Mouse (Mus musculus): ENCODE data around the gene Olfm4. TPM values are rescaled to one million over a fixed set of nuclear protein-coding genes. Genes with fewer than 3 reads are reported as not detected.

Olfm4 gene
- total RNA-seq, 2 experiments from 2014 or later, result 0.14 TPM; not detected in 1

DNA sequence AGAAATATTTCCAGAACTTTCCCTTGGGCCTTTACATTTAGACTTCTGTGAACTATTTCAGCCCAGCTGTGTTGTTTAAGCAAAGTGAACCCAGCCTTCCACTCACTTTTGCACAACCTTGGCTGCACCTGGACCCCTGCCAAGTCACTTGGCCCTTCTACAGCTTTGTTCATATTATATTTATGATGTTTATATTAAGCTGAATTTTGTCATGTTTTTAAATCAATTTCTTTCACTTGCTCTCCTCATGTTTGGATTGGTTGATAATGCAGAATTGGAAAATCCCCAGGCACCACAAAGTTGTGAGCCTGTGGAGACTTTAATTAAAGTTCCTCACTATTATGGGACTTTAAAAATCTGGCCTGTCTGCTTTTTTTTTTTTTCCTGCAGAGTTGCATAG, 32.2 kb downstream of the Olfm4 start:
- intact Hi-C loops (cut with DNase I), result no loop called here
- no peak for DNase-seq

DNA sequence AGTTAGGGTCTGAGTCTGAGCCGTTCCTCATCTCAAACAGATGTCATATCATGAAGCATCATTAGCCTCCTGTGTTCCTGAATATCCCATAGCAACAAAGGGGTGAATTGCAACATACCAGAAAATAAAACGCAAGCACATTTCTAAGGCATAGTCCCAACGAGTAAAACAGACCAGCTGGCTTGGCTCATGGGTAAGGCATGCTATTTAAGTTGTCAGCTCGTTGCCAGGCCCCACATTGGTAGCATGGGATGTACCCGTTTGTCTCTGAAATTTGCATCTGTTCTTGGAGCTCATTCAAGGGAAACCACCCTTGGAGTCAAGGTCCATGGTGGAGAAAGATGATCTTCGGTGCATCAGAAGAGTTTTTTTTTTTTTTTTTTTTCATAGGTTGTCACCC, 42.2 kb downstream of the Olfm4 start:
- no peak for DNase-seq
- intact Hi-C loops (cut with DNase I), result loop anchor here (5.0 kb wide), 1 partner anchor 39 kb away; no protein-coding TSS in a partner anchor

DNA sequence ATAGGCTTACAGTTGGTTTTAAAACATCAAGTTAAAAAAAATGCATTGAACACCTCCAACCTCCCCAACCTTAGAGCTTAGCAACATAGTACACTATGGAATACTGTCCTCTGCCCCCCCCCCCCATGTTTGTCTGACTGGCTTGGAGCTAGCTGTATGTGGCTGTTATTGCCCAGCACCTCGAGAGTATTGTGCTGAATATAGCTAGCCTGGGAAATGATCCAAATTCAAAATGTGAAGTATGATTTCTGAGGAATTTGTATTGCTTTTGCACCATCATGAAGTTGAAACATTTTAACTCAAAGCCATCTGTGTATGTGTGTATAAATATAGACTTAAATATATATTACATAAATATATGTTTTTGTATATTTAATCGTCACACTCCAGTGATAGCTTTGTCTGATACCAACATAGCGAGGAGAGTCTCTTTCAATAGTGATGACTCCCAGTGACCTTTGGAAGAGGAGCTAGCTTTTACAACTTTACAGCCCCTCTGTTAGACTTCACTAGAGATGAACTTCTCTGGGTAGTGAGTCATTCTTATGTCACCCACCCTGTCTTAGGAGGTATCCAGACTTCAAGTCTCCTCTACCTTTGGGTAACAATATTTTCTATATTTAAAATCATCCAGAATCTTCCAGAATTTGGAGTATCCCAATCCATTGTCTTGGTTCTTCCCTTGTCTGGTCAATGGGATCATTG, 45.6 kb downstream of the Olfm4 start:
- DNase-seq, result no peak
- intact Hi-C loops (cut with DNase I), result loop anchor here (5.0 kb wide), 1 partner anchor 42 kb away; no protein-coding TSS in a partner anchor

DNA sequence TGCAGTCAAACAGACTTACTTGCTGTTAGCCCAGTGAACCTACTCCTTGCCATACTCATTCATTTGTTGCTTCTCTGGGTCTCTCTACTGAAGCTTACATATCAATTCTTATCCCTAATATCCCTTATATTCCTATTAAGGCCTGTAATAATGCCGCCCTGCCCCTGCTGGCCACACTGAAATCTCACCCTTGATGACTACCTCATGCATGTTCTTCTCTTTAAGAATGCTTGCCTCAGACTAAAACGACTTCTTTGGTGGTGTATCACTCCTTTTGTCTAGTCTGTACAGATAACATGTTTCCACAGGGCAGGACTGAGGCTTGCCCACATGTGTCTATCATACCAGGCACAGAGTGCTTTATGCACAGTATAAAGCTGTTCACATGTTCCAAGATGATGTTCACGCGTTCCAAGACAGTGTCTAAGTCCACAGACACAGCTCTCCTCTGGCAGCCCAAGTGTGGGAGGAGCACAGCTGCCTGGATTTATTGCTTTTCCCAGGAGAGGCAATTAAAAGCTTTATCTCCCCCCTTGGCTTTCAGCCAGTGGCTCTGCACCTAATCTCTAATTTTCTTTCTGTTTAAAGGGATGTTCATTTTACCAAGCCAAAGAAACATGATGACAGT, 55.9 kb downstream of the Olfm4 start:
- intact Hi-C loops (cut with DNase I), result no loop called here

DNA sequence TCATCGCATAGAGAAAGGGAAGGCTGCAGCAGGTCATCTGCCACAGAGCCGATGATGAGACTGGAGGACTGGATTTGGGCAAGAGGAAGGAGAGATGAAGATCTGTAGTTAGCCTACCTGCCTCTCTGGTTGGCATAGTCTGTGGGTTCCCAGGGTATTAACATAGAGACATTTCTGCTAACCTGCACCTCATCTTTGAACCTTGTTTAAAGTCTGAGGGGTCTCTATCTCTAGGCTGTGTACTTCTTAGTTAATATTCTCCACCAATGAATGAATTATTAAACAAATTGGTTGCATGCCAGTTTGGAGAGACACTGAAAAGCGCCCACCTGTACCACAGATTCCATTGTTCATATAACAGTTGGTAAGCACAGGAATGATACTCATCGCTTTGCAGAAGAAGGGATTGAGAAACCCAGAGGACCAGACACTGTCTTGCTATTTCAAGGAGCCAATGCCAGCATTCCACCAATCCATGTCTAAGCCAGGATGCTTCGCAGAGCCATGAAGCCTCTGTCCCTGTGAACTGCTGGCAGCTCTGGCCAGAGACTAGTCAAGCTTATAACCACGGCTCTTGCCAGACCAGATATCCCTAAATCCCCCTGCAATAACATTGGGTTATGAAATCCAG, 62.3 kb downstream of the Olfm4 start:
- no peak for DNase-seq
- intact Hi-C loops (cut with DNase I), result no loop called here

More for the DNA sequence above, 55.9 kb downstream of the Olfm4 start:
- DNase-seq, result peak; percentile 10 to 16

DNA sequence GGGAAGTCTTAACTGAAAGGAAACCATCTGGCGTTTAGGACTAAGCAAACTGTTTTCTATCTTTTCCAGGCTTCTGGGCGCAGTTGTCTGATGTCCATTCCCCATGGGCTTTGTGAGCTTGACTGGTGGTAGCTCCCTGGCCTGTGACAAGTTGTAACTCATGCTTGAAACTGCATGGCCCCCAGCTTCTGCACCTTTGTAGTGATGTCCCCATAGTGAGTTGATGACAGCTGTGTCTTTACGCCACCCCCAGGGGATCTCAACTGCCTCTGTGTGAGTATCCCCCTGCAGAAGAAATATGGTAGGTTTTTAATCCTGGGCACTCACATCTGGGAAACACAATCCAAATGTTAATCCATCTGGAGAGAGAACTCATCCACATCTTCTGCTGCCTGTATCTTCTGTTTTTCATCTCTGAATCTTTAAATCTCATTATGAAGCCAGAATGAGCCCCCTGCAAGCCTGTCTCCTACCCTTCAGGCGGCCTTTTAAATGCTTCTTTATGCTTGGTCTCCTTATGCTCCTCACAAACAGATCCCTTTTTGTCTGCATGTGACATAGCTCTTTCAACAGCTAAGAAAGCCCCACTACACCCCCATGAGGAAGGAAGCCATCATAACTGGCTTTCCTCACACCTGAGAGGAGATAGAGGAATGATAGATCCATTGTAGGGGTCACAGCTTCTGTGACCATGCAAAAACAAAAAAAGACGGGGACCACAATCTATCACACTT, 63.7 kb downstream of the Olfm4 start:
- intact Hi-C loops (cut with DNase I), result no loop called here
- no peak for DNase-seq

DNA sequence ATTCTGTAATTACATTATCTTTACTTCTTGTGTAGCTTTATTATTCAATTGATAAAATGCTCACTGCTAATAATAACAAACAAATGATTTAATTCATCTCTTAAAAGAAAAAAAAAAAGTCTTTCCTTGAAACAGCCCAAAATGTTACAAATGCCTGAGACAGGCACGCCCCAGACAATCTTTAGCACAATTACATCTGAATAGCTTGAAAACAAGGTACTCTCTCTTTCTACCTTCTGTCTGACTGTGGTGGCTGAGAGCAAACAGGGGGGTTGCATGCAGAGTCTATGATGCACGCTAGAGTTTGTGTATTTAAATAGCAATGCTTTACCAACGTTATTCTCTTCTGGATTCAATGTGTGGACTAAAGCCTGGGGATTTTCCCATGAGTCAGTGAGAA, 71.8 kb downstream of the Olfm4 start:
- DNase-seq, result no peak
- intact Hi-C loops (cut with DNase I), result no loop called here

DNA sequence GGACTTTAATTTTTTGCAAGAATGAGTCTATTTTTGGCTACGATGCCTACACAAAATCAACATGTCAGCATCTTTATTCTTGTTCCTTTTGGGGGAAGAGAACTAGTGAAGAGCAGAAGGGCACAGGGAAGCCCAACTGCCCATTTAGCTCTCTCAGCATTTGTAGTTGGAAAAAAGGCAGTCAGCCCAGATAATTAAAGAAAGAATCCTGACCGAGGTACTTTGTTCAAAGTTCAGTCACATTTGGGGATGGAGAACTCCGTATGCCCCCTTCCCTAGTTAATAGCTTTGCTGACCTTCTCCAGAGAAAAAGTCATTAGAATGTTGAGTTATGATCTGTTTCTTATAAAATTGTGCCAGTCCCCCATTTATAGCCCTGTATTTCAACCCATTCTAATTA, 77.8 kb downstream of the Olfm4 start:
- no peak for DNase-seq
- intact Hi-C loops (cut with DNase I), result no loop called here

DNA sequence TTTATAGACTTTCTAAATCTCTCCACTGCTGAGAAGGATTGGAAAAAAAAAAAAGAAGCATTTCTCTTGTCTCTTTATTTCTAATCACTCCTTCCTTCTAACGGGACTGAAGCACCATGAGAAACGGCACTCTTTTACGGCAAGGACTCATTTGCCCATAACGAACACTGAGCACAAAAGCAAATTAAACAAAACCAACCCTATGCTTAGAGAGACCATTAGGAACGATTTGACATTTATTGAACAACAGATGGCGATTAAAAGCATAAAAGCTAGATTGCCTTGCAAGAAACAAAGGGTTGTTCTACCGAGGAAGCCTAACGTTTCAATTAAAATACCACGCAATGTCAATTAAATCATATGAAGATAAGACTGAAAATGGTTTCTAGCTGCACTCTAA, 79.0 kb downstream of the Olfm4 start:
- no peak for DNase-seq
- intact Hi-C loops (cut with DNase I), result no loop called here

DNA sequence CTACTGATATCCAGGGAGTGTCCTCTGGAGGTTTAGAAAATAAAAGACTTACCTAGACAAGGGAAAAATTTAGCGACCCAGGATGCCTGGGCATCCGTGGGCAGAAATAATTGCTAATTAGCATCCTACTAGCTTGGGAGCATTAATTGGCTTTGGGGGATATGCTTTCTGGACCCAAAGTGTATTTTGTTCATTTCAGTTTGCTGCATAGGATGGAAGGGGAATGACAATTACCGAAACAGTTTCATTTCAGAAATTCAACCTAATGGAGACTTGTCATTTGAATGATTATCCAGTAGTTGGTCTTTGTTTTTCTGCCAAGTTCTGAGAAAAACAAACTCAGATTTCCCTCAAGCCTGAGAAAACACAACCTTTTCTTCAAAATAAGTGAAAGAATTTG, 86.7 kb downstream of the Olfm4 start:
- DNase-seq, result no peak
- intact Hi-C loops (cut with DNase I), result no loop called here

Other genes with a start within 250 kb of the Olfm4 start
- gene Pcdh8, start 212.8 kb upstream of the Olfm4 start, total RNA-seq (2021), result not detected

Data from heart, postnatal 10 days (tissue).